Mouse (Mus musculus): ENCODE measurements around the gene Pnliprp2.

DNA sequence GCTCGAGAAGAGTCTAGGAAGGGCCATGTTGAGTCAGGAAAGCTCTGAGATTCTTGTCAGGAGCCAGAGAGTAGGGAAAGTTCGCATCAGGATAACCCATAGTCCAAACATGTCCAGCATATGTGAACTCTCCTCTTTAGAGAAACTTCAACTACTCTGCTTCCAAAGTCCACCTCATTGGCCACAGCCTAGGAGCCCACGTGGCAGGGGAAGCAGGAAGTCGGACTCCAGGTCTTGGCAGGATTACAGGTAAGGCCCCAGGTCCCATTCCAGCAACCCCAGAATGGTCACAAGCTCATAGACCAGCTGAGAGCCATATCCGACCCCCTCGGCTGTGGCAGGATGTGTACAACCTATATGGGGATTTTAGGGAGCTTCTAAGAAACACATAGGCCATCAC lies 26.3 kb upstream of the Pnliprp2 start:
- TF ChIP-seq CTCF (conservative IDR thresholded peaks at IDR 0.05; ENCODE audit: insufficient read depth, insufficient read length, low read depth, low read length) (no peak), POLR2A (IDR thresholded peaks at IDR 0.05; ENCODE audit: low read depth, low read length) (no peak)

Data from kidney, adult 2 months (tissue).